Mouse (Mus musculus): ENCODE measurements around the gene Anxa6.

GRCm38 (mm10) chr11:54996176-54996575 is 37.1 kb downstream of the Anxa6 start:
- TF ChIP-seq CTCF (conservative IDR thresholded peaks at IDR 0.05; ENCODE audit: low read length): no peak
- TF ChIP-seq POU5F1 (IDR thresholded peaks at IDR 0.05; ENCODE audit: borderline replicate concordance, low read length): no peak
- no peak for TF ChIP-seq NANOG (IDR thresholded peaks at IDR 0.05; ENCODE audit: borderline replicate concordance, low read length)
